ENCODE assay signal across 22 mouse cellular contexts in the genomic region with DNA sequence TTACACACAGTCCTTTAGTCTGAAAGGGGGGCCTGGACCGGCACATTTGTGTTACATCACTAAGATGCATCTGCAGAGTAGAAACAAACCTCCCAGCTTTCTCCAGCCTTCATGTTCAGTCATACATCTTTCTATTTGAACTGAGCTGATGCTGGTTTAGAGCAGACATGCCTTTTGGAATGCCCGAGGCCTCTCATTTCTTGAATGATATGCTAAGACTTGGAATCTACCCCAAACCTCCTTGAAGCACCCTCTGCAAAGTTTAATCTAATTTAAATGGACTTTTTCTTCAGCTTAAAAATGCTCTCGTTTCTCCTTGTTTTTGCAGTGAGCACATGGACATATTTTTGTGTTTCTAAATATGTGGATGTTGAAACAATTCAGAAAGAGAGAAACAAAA. TPM values are rescaled to one million over a fixed set of nuclear protein-coding genes. Genes with fewer than 3 reads are reported as not detected.
"Had no signal": no experiment of that assay in that cellular context is flagged by ENCODE, and none has a peak within 500 bp of the region (broad histone marks: within the 10 kb centered on the region; RNA-seq: fewer than 3 reads in every experiment).

No protein-coding gene starts in this region.

- H3K4me2 ChIP-seq: lung, embryonic 15.5 days; midbrain, embryonic 12.5 days; neural tube, embryonic 13.5 days; neural tube, embryonic 15.5 days had no signal

- H3K9ac ChIP-seq: lung, embryonic 15.5 days; midbrain, embryonic 12.5 days; neural tube, embryonic 13.5 days; neural tube, embryonic 15.5 days had no signal

- DNase-seq: lung, adult 2 months; lung, postnatal 14 days; lung, postnatal 36 days; midbrain, embryonic 14.5 days; retina, postnatal 1 day; right cerebral cortex, adult 18-20 months; right cerebral cortex, postnatal 25 days; right cerebral cortex, postnatal 4 days; spleen, adult 18-20 months; thymus, adult 18-20 months; thymus, postnatal 14 days; thymus, postnatal 36 days had no signal

- H3K4me3 ChIP-seq: lung, embryonic 15.5 days; midbrain, embryonic 10.5 days; midbrain, embryonic 12.5 days; myocyte; neural tube, embryonic 13.5 days; neural tube, embryonic 15.5 days had no signal

- H3K27ac ChIP-seq: lung, embryonic 15.5 days; midbrain, embryonic 10.5 days; midbrain, embryonic 12.5 days; neural tube, embryonic 13.5 days; neural tube, embryonic 15.5 days had no signal

- H3K36me3 ChIP-seq: lung, embryonic 15.5 days; midbrain, embryonic 10.5 days; midbrain, embryonic 12.5 days; neural tube, embryonic 13.5 days; neural tube, embryonic 15.5 days had no signal

- H3K9me3 ChIP-seq: lung, embryonic 15.5 days; midbrain, embryonic 10.5 days; midbrain, embryonic 12.5 days; neural tube, embryonic 13.5 days; neural tube, embryonic 15.5 days had no signal

- ATAC-seq: lung, postnatal 0 days; midbrain, embryonic 16.5 days had no signal

RNA-seq across cellular contexts. Expression of a gene that starts 21.0 kb away (rescaled TPM):
- polyA plus RNA-seq: small intestine, adult 2 months; stomach, embryonic 14.5 days had no signal
